Mouse (Mus musculus): ENCODE measurements around the gene Mettl3. TPM values are rescaled to one million over a fixed set of nuclear protein-coding genes. Genes with fewer than 3 reads are reported as not detected.

Mettl3 gene
- polyA plus RNA-seq, 1 experiment from 2014 or later: 42.5 TPM

DNA sequence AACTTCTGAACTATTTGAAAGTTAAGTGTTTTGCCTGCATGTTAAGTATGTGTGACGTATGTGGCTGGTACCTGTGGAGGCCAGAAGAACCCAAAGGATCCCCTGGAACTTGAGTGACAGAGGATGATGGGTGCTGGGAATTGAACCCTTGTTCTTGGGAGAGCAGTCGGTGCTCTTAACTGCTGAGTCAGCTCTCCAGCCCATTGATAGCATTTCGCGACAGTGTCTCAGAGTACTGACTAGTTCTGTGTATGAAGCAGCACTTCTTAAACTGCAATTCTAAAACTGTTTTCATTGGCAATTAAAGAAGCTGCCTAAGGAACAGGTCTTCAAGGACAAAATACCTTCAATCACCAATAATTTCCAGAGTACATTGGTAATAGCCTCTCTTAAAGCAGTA, 27.7 kb downstream of the Mettl3 start:
- Histone ChIP-seq H3K27me3 (ENCODE audit: insufficient read depth, poor library complexity, severe bottlenecking) (no peaks in the 10 kb centered on the region), H3K27ac (no peak overlapping the region), H3K36me3 (peaks cover 20% of the 10 kb centered on the region; the same call in 1 of the 2 replicates), H3K4me3 (no peak overlapping the region), H3K9me3 (no peaks in the 10 kb centered on the region), H3K4me1 (peaks cover 6% of the 10 kb centered on the region)
- 86% methylated on average over 4 of the region's 4 CpGs for WGBS
- DNase-seq (ENCODE audit: low spot score): no peak

DNA sequence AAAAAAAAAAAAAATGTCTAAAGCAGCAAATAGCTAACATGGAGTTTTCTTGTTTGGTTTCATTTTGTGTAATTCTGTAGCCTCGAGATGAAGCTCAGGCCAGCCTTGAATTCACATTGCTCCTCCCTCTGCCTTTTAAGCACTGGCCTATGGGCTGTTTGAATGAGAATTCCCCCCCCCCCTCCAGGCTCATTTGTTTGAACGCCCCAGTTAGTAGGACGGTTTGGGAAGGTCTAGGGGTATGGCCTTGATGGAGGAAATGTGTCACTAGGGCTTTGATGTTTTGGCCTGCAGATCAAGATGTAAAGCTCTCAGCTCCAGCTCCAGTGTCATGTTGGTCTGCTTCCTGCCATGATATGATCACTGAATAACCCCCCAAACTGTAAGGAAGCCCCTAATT, 32.1 kb downstream of the Mettl3 start:
- WGBS: 78% methylated on average over 3 of the region's 3 CpGs
- peaks cover 29% of the 10 kb centered on the region for H3K36me3 ChIP-seq

GRCm38 (mm10) chr14:52257484-52258213, 47.3 kb downstream of the Mettl3 start, which contains the start of gene Chd8:
Gene Chd8 (minus strand): TSS chr14:52257780.
- H3K27ac ChIP-seq: peak within 1 kb of the TSS; percentile 92
- peak; percentile 99 for DNase-seq (ENCODE audit: low spot score)
- H3K4me1 ChIP-seq: peaks cover 4% of the 10 kb centered on the region; the same call in 1 of the 2 replicates
- no peaks in the 10 kb centered on the region for H3K27me3 ChIP-seq (ENCODE audit: insufficient read depth, poor library complexity, severe bottlenecking)
- peak within 1 kb of the TSS; percentile 82 for H3K4me3 ChIP-seq
- no peaks in the 10 kb centered on the region for H3K9me3 ChIP-seq
- 1% methylated on average over 54 of the region's 54 CpGs for WGBS
- no peaks in the 10 kb centered on the region; the same call in 1 of the 2 replicates for H3K36me3 ChIP-seq

More for the DNA sequence above, 32.1 kb downstream of the Mettl3 start:
- Histone ChIP-seq H3K9me3 (no peaks in the 10 kb centered on the region), H3K27ac (no peak overlapping the region), H3K27me3 (ENCODE audit: insufficient read depth, poor library complexity, severe bottlenecking) (no peaks in the 10 kb centered on the region), H3K4me1 (no peaks in the 10 kb centered on the region), H3K4me3 (no peak overlapping the region)
- no peak for DNase-seq (ENCODE audit: low spot score)

GRCm38 (mm10) chr14:52256311-52257175, 48.4 kb downstream of the Mettl3 start:
- no peak for DNase-seq (ENCODE audit: low spot score)
- H3K9me3 ChIP-seq: no peaks in the 10 kb centered on the region
- 8% methylated on average over 18 of the region's 18 CpGs for WGBS
- peaks cover 4% of the 10 kb centered on the region; the same call in 1 of the 2 replicates for H3K4me1 ChIP-seq
- no peaks in the 10 kb centered on the region for H3K36me3 ChIP-seq
- no peaks in the 10 kb centered on the region for H3K27me3 ChIP-seq (ENCODE audit: insufficient read depth, poor library complexity, severe bottlenecking)
- H3K4me3 ChIP-seq: peak overlapping the region; percentile 82
- peak overlapping the region; percentile 92 for H3K27ac ChIP-seq

GRCm38 (mm10) chr14:52246129-52246528, 58.8 kb downstream of the Mettl3 start:
- no peak overlapping the region for H3K27ac ChIP-seq
- WGBS: 80% methylated on average over 4 of the region's 4 CpGs
- H3K4me1 ChIP-seq: peaks cover 17% of the 10 kb centered on the region
- no peaks in the 10 kb centered on the region for H3K9me3 ChIP-seq
- no peak for DNase-seq (ENCODE audit: low spot score)
- no peaks in the 10 kb centered on the region for H3K27me3 ChIP-seq (ENCODE audit: insufficient read depth, poor library complexity, severe bottlenecking)
- no peaks in the 10 kb centered on the region for H3K36me3 ChIP-seq
- H3K4me3 ChIP-seq: no peak overlapping the region

Other genes with a start within 250 kb of the Mettl3 start
- 506 and 686 TPM in 2 replicates for gene Hnrnpc, start 201.1 kb downstream of the Mettl3 start, polyA plus RNA-seq (2016; fragmentation: Nextera tagmentation; extraction: Ambion mirVana)
- gene Rpgrip1, start 194.4 kb downstream of the Mettl3 start, polyA plus RNA-seq (2016; fragmentation: Nextera tagmentation; extraction: Ambion mirVana): 52.3 and 61.7 TPM in 2 replicates
- gene Supt16, start 107.7 kb downstream of the Mettl3 start, polyA plus RNA-seq (2016; fragmentation: Nextera tagmentation; extraction: Ambion mirVana): 40.6 and 45.2 TPM in 2 replicates
- 32.6 and 34.0 TPM in 2 replicates for gene Chd8, start 47.3 kb downstream of the Mettl3 start, polyA plus RNA-seq (2016; fragmentation: Nextera tagmentation; extraction: Ambion mirVana)
- 40.2 and 40.4 TPM in 2 replicates for gene Tox4, start 26.0 kb downstream of the Mettl3 start, polyA plus RNA-seq (2016; fragmentation: Nextera tagmentation; extraction: Ambion mirVana)
- gene Rab2b, start 25.6 kb downstream of the Mettl3 start, polyA plus RNA-seq (2016; fragmentation: Nextera tagmentation; extraction: Ambion mirVana): 15.5 and 17.1 TPM in 2 replicates
- gene Sall2, start 23.6 kb upstream of the Mettl3 start, polyA plus RNA-seq (2016; fragmentation: Nextera tagmentation; extraction: Ambion mirVana): 12.1 and 17.1 TPM in 2 replicates
- not detected in 2 replicates for gene Olfr1513, start 51.3 kb upstream of the Mettl3 start, polyA plus RNA-seq (2016; fragmentation: Nextera tagmentation; extraction: Ambion mirVana)
- not detected in 2 replicates for gene Olfr1512, start 74.0 kb upstream of the Mettl3 start, polyA plus RNA-seq (2016; fragmentation: Nextera tagmentation; extraction: Ambion mirVana)
- gene Olfr1511, start 92.3 kb upstream of the Mettl3 start, polyA plus RNA-seq (2016; fragmentation: Nextera tagmentation; extraction: Ambion mirVana): not detected in 2 replicates
- gene Olfr1510, start 109.2 kb upstream of the Mettl3 start, polyA plus RNA-seq (2016; fragmentation: Nextera tagmentation; extraction: Ambion mirVana): not detected in 2 replicates
- gene Olfr1509, start 137.9 kb upstream of the Mettl3 start, polyA plus RNA-seq (2016; fragmentation: Nextera tagmentation; extraction: Ambion mirVana): not detected in 2 replicates
- not detected in 2 replicates for gene Olfr1508, start 162.4 kb upstream of the Mettl3 start, polyA plus RNA-seq (2016; fragmentation: Nextera tagmentation; extraction: Ambion mirVana)
- gene Olfr1507, start 190.6 kb upstream of the Mettl3 start, polyA plus RNA-seq (2016; fragmentation: Nextera tagmentation; extraction: Ambion mirVana): not detected in 2 replicates